Mouse (Mus musculus): ENCODE data around the gene Zfp169.

Zfp169 gene

GRCm38 (mm10) chr13:48515861-48516260 is 2.6 kb upstream of the Zfp169 start:
- DNase-seq (ENCODE audit: low spot score): no peak

- DNase-seq (ENCODE audit: low spot score): no peak
Observed at GRCm38 (mm10) chr13:48508661-48509060, 4.6 kb downstream of the Zfp169 start.

GRCm38 (mm10) chr13:48502422-48502821 is 10.8 kb downstream of the Zfp169 start:
- no peak for DNase-seq (ENCODE audit: low spot score)

- DNase-seq (ENCODE audit: low spot score): no peak
Observed at GRCm38 (mm10) chr13:48498676-48499075, 14.6 kb downstream of the Zfp169 start.

GRCm38 (mm10) chr13:48497693-48498221 is 15.5 kb downstream of the Zfp169 start:
- no peak for DNase-seq (ENCODE audit: low spot score)

- DNase-seq (ENCODE audit: low spot score): no peak
Observed at GRCm38 (mm10) chr13:48493183-48493582, 20.1 kb downstream of the Zfp169 start.

GRCm38 (mm10) chr13:48490396-48491182 is 22.7 kb downstream of the Zfp169 start:
- no peak for DNase-seq (ENCODE audit: low spot score)

GRCm38 (mm10) chr13:48483606-48484005 is 29.6 kb downstream of the Zfp169 start:
- DNase-seq (ENCODE audit: low spot score): no peak

GRCm38 (mm10) chr13:48468656-48469180 is 44.5 kb downstream of the Zfp169 start:
- no peak for DNase-seq (ENCODE audit: low spot score)

GRCm38 (mm10) chr13:48466186-48466585 is 47.1 kb downstream of the Zfp169 start:
- DNase-seq (ENCODE audit: low spot score): no peak

GRCm38 (mm10) chr13:48464170-48464569 is 49.1 kb downstream of the Zfp169 start:
- peak; percentile 29 for DNase-seq (ENCODE audit: low spot score)

- DNase-seq (ENCODE audit: low spot score): no peak
Observed at GRCm38 (mm10) chr13:48459280-48459679, 54.0 kb downstream of the Zfp169 start.

- DNase-seq (ENCODE audit: low spot score): no peak
Observed at GRCm38 (mm10) chr13:48448119-48448518, 65.1 kb downstream of the Zfp169 start.

- no peak for DNase-seq (ENCODE audit: low spot score)
Observed at GRCm38 (mm10) chr13:48443996-48444395, 69.3 kb downstream of the Zfp169 start.

- DNase-seq (ENCODE audit: low spot score): no peak
Observed at GRCm38 (mm10) chr13:48438321-48438720, 74.9 kb downstream of the Zfp169 start.
